Mouse (Mus musculus): Measurements from ENCODE around the gene Tnfsf12.

Gene Tnfsf12

DNA sequence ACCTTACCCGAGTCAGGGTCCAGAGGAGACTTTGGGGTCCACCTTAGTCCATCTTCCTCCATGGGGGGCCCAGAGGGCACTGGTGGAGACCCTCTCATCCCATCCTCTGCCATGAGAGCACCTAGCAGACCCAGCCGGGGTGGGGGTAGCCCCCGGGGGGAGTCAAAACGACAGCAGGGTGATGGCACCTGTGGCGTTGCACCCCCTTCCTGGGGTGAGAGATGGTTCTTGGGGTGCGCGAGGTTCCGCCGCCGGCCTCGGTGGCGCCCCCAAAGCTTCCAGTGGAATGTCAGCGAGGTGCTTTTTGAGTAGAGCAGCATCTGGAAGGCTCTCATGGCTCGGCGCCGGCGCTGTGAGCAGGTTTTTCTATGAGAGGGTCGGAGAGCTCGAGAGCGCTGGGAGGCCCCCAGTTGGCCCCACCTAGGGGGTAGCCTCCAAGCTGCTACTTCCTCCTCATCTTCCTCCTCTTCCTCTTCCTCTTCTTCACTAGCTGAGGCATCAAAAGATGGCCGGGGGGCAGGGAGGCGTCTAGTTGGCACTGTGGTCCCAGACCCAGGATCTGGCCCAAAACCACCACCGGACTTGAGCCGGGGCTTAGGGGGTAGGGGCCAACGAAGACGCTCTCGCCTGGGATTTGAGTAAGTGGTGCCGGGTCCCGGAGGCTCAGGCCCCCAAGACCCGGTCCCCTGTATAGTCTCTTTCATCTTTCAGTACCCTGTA is 15.4 kb downstream of the Tnfsf12 start:
- no peak for DNase-seq

DNA sequence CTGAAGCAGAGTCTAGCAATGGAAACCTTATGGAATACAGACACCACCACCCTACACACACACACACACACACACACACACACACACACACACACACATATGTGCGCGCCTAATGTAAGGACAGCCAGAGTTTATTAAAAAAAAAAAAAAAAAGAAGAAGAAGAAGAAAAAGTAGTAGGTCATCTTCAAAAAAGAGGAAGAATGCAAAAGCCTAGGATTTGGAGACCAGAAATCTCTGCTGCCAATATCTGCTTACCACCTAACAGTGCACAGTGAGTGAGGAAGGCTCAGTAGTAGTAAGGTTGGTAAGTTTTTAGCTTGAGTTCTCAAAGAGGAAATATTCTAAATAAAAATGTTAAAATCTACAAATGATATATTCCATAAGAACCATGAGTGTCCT is 16.5 kb downstream of the Tnfsf12 start:
- DNase-seq = no peak

DNA sequence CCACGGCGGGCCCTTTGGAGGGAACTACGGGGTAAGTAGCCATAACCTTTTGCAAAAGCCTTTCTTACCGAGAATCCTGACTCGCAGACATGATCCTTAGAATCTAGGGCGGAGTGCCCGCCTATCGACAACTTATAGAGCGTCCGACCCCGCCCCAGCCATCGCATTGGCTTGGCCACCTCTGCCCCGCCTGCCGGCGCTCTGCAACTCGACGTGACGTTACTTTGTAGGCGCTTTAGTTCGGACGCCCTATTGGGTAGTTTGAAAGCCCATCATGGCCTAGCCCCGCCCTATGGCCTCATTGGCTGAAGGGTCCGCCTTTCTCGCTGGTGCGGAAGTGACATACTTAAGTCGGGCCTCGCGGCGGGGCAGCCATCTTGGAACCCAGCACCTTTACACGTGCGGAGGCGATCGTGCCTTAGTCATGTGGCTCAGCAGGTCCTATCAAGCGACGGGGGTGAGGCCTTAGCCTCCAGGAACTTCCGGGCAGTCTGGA is 23.4 kb downstream of the Tnfsf12 start, which contains the start of gene Eif4a1:
Gene Eif4a1 (minus strand): TSS at position 213 of the 496 bp plus-strand sequence.
- peak; percentile 100 for DNase-seq

DNA sequence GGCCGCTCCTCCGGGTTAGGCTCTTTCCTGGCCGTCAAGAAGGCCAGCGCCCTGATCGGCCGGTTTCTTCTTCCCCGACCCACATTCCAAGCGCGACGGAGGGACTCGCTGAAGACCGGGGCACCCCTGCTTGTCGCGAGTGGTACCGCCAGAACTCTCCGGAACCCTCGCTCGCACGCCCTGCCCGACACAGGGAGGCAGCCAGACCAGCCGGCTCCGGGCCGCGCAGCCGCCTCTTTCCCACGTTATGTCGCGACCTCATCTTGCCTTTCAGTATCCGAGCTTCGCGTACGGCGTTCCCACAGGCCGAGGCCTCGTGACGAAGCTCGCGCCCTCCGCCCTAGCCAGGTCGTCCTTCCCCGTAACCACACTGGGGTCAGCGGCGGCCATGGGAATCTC is 23.9 kb downstream of the Tnfsf12 start:
- no peak for DNase-seq

DNA sequence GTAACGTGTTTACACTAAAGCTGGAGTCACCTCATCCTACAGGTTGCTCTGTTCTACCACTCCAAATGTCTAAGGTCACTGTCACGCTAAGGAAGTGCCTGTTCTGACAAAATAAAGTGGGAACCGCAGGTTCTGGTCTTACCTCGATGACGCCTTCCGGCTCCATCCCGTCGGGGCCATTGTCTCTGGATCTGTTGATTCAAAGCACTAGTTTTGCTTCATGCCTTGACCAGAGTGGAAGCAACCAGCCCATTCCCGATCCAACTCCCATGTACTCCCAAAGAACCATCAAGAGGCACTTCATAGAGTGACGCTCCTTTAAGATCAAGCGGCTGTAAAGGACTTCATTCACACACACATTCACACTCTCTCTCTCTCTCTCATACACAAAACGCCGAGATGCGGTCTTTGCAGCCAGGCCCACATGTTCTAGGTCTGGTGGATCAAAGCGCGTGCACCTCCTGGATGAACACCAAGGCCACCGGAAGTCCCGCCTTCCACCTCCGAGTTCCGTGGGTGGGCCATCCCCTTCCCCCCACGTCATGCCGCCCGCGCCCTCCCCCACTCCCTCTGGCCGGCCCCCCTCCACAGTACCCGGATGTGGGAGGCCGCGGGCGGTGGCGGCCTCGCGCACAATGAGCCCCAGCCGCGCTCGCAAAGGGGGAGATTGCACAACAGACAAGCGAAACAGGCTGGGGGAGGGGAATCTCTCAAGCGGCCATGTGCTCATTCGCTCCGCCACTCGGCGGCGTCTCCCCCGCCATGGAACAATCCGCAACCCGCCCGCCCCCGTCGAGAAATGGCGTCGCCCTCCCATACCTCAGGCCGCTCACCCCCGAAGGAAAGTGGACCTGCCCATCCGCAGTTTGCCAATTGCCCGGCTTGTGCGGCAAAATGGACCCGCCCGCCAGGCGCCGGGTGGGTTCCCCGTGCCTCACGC is 24.6 kb downstream of the Tnfsf12 start:
- DNase-seq = peak; percentile 96

DNA sequence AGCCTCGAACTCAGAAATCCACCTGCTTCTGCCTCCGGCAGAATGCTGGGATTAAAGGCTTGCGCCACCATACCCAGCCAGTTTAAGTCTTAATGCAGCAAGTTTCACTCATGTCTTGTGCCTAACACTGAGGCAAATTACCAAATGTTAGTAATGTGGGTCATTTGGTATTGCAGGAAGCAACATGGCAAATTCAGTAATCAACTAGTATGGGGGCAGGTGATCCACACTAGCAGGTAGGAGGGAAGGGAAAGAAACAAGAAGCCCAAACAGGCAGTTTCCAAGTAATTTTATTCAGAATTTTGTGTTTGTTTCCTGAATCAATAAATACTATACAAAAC is 29.0 kb downstream of the Tnfsf12 start:
- no peak for DNase-seq

DNA sequence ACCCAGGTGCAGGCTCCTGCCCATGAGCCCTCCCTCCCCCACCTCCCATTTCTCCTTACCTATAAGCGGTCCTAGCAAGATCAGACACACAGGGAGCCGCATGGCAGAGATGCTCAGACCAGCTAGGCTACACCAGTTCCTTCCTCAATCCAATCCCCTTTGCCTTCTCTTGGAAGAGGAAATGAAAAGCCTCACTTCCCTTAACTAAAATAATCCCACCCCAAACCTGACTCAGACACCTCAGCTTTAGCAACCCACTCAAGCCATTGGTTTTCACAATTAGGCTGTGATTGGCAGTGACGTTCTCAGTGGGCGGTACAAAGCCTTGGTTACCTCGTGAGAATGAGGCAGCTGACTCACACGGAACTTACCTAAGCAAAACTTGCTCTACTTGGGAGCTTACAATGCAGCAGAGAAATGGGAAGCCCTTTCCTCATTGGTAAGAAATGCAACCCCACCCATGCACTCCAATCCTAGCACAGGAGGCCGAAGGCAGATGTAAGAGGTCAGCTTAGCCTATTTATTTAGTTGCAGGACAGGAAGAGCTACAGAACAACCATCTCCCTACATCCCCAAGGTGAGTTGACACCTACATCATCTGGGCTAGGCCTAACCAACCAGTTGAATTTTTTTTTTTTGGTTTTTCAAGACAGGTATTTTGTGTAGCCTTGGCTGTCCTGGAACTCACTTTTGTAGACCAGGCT is 29.5 kb downstream of the Tnfsf12 start, which contains the start of gene Cd68:
Gene Cd68 (minus strand): TSS at position 193 of the 704 bp plus-strand sequence.
- DNase-seq = peak; percentile 50

DNA sequence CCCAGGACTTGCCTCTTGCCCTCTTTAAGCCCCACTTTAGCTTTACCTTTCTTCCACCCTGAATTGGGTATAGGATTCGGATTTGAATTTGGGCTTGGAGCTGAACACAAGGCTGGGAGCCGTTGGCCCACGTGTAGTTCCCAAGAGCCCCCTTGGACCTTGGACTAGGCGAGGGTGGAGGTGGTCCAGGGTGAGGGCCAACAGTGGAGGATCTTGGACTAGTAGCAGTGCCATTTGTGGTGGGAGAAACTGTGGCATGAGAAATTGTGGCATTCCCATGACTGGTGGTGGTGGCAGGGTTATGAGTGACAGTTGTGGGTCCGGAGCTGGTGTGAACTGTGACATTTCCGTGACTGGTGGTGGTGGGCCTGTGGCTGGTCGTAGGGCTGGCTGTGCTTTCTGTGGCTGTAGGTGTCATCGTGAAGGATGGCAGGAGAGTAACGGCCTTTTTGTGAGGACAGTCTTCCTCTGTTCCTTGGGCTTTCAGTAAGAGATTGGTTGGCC is 30.1 kb downstream of the Tnfsf12 start:
- no peak for DNase-seq

DNA sequence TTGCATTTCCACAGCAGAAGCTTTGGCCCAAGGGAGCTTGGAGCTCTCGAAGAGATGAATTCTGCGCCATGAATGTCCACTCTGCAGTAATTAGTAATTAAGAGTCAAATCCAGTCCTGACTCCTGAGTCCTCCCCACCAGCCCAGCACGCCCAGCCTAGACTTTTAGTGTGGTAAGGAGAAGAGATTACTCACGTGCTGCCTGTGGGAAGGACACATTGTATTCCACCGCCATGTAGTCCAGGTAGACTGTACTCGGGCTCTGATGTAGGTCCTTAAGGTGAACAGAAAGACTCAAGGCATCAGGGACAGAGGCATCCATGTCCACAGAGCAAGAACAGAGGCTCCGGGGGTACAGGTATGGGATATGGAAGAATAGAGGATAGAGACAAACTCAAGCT is 30.8 kb downstream of the Tnfsf12 start:
- no peak for DNase-seq

DNA sequence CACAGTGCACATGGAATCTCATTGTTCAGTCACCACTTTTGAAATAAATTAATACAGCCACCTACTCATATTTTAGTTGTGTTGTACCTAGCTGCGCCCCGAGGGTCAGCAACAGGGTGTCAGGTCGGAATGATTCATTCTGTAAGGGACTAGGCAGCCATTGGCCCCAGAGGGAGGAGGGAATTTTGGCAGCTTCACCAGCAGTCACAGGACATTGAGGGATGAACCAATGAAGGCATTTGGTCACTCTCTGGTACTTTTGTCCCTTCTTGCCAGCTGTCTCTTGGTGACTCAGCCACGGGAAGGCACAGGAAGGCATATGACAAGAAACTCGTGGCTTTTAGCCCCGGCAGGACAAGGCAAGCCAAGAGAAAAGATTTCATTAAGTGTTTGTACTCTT is 31.9 kb downstream of the Tnfsf12 start:
- DNase-seq = no peak

DNA sequence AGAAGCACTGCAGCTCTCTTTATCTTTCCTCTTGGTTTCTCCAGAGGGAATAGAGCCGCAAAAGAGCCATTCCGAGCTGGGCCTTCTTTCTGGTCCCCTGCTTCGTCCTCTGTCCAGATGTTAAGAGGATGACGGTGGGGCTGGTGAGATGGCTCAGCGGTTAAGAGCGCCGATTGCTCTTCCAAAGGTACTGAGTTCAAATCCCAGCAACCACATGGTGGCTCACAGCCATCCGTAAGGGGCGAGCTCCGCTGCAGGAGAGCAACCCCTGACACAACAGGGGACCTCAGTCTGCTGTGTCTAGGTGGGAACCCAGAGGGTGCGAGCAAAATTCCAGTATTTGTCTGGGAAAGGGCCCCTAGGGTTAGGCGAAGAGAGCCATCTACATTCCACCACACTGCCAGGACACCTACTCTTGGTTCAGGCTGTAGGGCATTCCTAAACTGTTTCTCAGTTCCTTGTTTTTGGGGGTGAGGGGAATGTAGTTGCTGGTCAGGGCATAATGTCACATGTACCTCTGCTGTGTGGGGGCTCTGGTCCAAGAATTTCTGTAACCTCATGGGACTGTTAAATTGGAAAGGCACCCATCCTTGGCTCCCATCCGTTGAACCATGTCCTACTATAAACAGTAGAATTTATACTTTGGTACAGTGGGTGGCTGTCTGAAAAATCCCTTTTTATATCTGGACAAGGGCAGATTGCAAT is 32.5 kb downstream of the Tnfsf12 start:
- DNase-seq = no peak

DNA sequence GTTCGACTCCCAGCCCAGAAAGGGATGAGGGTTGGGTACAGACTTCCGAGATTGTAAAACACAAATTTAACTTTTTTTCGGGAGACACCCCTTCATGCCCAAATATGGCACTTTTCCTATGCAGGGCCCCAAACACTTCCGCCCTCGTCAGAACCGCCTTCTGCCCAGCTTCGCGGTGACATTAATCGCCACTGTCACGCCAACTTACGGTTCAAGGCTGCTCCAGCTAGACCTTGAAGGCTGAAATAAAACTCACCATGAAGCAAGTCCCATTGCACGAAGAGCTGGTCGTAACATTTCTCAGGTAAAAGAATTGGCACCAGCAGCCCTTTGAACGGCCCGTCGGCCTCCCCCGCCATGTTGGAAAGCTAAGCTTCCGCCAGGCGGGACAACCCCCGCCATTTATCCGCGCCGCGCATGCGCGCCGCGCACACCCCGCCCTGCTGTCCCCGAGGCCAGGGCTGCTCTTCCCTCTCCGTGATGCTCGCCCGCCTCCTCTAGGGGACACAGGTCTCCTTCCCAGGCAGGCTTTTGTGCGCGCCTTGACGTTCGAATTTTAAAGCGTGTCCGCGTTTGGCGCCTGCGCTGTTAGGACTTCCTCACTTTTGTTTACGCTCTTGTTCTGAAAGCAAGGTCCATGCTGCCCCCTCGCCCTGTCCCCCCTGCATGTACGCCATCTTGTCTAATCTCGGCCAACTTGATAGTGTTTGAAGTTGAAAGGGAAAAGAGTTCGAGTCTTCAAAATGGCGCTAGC is 33.3 kb downstream of the Tnfsf12 start, which contains the start of gene Mpdu1:
Gene Mpdu1 (minus strand): TSS at position 430 of the 754 bp plus-strand sequence.
- peak; percentile 98 for DNase-seq

DNA sequence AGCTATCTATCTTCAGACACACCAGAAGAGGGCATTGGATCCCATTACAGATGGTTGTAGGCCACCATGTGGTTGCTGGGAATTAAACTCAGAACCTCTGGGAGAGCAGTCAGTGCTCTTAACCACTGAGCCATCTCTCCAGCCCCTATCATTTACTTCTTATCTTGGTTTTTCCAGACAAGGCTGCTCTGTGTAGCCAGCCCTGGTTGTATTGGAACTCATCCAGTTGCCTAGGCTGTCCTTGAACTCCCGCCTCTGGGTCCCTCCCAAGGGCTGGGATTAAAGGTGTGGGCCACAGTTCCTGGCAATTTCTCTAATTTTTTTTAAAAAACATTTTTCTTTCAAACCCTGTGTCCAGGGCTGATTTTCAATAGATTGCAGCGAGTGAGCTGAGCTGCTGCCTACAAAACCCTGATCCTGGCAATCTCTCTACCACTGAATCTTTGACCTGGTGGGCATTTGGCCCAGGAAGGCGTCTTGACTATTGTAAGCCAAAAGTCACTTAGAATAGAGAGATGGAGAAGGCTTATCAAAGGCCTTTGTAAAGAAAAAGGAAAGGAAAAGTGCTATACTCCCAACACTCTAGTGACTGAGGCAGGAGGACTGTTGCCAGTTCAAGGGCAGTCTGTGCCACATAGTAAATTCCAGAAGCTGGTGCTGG is 34.3 kb downstream of the Tnfsf12 start:
- DNase-seq = no peak

DNA sequence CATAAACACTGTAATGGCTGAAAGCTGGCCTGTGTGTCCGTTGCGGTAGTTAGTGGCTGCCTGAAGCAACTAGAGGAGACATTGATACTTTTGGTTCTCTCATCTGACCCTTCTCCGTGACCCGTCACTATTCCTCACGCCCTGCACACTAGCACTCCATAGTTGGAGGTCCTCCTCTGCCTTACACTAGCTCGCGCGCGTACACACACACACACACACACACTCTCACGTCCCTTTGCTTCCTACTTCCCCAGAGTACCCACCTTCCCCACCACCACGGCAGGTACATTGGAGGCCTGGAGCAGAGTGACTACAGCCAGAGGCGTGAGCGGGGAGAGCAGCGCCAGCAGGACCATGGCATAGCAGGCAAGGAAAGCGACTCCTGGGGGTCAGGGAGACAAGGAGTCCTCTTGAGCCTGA is 38.2 kb downstream of the Tnfsf12 start:
- DNase-seq = no peak

DNA sequence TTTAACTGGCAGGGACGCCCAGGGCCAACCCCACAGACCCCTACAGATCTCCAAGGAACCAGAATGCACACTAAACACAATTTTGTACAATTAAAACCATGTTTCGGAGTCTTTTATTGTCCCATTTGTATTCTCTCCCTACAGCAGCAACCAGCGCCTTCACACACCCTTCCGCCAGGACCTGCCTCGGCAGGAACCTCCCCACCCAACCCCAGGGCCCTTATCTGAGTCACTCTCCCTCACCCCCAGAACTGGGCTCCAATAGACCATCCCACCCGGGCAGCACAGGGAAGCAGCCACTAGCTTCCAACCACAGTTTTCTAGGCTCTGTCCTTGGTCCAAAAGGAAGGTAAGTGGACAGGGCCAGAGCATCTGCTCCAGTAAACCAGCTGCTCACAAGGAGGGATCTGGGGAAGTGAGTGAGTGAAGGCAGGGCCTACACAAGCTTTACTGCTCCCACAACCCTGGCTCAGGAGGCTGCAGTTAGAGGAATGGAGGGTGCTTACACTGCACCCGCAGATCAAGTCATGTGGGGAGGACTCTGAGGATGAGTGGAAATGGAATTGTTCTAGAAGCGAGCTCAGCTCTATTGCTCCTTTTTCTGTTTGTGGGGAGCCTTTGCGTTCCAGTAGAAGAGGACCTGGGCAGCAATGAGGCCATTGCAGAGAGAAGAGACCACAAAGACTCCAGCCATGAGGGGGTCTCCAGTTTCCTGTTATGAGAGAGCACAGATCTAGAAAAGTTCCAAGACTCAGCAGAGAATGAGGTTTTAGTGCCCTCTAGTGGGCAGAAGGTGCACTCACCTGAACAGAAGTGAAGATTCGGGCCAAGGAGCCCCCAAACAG is 38.8 kb downstream of the Tnfsf12 start:
- peak; percentile 86 for DNase-seq

DNA sequence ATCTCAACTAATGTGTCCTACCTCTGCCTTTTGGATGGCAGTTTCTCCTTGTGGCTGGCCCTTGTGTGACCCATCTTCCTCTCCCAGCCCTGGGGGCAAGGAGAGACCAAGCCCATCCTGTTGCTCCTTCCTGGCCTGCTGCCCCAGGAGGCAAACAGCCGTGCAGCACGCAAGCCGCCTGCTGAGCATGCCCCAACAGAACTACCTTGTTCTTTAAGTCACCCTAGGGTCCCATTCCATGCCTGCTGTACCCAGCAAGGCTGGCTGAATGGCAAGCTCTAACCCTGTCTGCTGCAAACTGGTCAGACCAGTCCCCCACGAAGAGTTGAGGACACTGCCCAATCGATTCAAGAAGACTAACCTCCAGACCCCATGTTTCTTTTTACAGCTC is 39.6 kb downstream of the Tnfsf12 start:
- DNase-seq = no peak

DNA sequence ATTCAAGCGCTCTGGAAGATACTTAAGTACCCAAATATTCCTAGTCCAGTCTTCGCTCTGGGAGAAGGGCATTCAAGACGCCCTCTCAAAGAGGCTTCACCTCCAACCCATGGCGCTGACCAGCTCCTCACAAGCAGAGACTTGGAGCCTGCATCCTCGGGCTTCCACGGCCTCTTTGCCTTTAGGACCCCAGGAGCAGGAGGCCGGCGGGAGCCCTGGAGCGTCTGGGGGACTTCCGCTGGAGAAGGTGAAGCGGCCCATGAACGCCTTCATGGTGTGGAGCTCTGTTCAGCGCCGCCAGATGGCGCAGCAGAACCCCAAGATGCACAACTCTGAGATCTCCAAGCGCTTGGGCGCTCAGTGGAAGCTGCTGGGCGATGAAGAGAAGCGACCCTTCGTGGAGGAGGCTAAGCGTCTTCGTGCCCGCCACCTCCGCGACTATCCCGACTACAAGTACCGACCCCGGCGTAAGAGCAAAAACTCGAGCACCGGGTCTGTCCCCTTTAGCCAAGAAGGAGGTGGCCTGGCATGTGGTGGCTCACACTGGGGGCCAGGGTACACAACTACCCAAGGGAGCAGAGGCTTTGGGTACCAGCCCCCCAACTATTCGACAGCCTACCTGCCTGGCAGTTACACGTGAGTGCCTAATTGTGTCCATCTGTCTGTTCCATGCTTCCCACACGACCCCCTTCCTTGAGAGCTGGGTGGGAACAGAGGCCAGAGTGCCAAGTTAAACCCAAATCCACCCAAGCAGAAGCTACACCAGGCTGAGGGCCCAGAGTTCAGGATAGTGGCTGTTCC is 40.2 kb downstream of the Tnfsf12 start, which contains the start of gene Sox15:
Gene Sox15 (plus strand): TSS at position 51 of the 801 bp plus-strand sequence.
- peak; percentile 90 for DNase-seq

DNA sequence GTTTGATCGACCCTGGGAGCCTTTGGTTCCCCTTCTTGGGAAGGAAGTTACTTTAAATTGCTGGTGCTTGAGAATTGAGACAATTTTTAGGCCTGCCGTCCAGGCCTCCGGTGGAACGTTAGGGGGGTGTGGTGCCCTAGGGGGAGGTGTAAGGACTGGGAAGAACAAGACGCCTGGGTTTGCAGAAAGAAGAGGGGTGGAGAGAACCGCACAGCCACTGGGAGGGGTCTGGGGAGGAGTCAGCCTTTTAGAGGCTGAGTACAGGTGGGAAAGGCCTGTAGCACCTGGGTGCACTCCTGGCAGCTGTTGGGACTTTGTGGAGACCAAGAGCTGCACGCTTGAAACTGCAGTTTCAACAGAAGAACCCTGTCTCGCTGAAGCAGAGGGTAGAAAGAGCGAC is 40.9 kb downstream of the Tnfsf12 start:
- peak; percentile 8 for DNase-seq

DNA sequence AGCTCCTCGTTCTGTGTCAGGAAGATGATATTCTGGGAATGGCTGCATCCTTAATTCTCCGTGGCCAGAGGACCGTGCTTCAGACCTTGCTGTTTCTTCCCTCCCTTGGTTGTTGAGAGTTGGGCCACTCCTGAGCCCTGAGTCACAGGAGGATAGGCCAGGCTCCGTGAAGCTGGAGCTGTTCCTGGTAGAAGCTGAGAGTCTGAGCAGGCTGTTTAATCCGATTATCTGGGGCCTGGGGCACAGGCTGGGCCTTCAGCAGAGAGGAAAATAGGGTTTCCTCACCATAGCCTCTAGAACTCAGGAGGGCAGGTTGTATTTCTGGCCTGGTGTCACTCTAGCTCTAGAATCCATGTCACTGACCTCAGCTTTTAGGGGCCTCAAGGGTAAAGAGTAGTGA is 42.2 kb downstream of the Tnfsf12 start:
- DNase-seq = peak; percentile 12
